Mouse (Mus musculus) cerebellum, adult 11 months (tissue): ENCODE measurements around the gene Atpif1.
"Not testable (repeated sequence)": the region's sequence is repeated elsewhere in the genome, so short reads cannot be mapped to it uniquely, and the experiment has no call there.

ENCODE experiments used
- DNase-seq: peaks from one replicate; pipeline ENCODE4 v3.0.0; 2022

Atpif1 gene

GRCm38 (mm10) chr4:132532981-132533916 lies at the start of gene Atpif1:
TSS of gene Atpif1 (minus strand) at chr4:132533659.
- DNase-seq, result peak; percentile 86

- DNase-seq, result no peak
These were observed 41.4 kb upstream of the Atpif1 start for GRCm38 (mm10) chr4:132574809-132575347.

GRCm38 (mm10) chr4:132573327-132573726 lies 39.9 kb upstream of the Atpif1 start:
- no peak for DNase-seq

- DNase-seq, result no peak
These were observed 37.7 kb upstream of the Atpif1 start for GRCm38 (mm10) chr4:132571190-132571589.

DNA sequence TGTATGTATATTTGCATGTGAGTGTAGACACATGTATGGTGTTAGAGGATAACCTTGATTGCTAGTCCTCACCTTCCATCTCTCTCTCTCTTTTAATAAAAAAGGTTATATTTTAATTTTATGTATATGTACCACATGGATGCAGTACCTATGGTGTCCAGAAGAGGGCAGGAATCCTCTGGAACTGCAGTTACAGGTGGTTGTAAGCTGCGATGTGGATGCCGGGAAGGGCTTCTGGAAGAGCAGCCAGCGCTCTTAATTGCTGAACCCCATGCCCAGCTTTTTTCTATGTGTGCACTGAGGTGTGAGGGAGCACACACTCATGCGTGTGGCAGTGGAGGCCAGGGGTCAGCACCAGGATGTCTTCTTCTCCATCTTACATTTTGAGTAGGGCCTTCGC lies 35.7 kb upstream of the Atpif1 start:
- no peak for DNase-seq

DNA sequence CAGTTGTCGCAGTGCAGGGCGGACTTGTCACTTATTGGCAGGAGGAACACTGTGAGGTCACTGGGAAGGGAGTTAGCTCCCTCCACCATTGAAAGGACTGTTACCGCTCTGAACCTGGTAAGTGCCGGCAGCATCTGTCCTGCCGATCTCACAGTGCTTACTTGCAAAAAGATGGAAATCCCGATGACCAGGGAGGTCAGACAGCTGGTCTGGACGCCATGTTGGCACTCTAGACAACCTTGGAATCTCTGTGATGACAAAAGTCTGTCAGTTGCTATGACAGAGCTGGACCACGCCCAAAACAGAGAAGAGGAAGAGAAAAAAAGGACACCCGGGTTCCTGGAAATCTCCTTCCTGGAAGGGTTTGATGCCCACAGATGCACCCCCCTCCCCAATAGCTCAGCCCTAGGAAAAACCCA lies 33.9 kb upstream of the Atpif1 start:
- no peak for DNase-seq

DNA sequence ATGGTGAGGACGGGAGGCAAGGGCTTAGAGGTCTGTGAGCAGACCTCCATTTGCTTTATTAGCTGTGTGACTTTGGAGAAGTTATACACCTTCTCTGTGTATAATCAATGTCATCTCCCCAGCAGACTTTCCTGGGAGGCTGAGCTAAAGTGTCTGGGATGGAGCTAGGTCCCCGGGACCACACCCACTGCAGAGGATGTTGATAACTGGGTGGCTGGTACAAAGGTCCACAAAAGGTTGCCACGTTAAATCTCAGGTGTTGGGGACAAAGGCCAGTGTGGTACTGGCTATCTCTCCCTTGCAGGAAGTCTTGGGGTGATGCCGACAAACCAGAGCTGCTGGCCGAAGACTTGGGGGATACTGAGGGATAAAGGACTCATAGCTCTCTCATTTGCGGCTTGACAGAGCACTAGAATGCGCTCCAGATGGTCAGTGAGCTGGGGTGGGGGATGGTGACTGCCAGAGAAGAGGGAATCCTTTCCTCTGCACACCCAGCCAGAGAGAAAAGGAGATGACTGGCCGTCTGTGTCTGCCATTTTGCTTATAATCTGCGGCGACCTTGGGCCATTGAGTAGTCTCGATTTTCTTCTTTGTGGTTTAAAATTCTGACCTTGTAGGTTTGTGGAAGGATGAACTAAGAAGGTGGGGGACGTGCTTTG lies 31.8 kb upstream of the Atpif1 start:
- no peak for DNase-seq

- DNase-seq, result no peak
These were observed 30.5 kb upstream of the Atpif1 start, which contains the start of gene Ptafr for GRCm38 (mm10) chr4:132563965-132564364. TSS of gene Ptafr (plus strand) at chr4:132564067.

DNA sequence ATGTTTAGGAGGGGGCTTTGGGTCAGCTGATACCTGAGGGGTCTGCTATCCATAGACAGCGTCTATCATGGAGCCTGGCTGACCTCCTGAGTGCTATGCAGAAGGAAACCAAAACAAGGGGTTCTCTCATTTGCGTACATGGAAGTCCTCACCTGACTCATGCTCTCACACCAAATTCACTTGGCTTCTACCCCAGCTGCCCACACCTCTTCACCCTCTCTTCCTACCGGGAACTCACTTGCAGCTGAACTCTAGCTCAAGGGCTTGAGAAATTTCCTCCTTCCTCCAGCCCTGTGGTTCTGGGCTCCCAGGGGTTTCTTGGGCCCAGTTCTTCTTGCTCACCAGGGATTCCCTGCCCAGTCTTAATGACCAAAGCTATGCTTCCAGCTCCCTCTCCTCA lies 29.8 kb upstream of the Atpif1 start:
- no peak for DNase-seq

GRCm38 (mm10) chr4:132555550-132555949 lies 22.1 kb upstream of the Atpif1 start:
- DNase-seq, result not testable (repeated sequence)

DNA sequence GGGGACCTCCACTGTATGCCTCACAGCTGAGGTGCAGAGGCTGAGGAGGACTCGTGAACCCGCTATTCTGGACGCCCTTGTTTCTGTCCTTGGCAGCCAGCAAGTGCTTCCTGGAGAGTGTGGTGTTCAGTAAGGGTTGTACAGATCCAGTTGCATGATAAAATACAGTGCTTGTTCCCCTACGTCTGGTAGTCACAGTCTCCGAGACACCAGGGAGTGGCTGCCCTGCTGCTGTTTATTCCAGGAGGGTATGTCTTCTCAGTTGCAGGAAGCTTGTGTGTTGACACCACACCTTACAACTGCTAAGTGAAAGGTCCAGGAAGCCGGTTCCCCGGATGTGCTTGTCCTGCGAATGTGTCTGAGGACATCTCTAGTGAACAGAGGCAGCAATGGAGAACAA lies 21.2 kb upstream of the Atpif1 start:
- no peak for DNase-seq

DNA sequence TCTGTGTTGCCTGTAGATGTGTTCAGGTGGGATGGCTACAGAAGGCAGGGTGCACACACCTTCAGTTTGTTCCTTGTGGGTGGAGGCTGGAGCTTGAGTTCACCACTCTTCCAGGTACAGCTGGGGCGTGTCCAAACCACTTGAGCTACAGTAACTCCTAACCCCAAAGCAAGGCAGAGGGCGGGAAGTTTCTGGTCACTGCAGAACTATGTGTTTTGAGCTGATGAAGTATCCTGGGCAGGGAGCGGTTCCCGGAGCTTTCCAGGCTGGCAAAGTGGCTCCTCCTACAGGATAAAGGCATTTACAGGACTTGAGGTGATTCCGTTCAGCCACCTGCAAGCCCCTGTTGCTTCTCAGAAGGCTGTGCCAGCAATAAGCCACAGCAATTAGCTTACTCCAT lies 20.8 kb upstream of the Atpif1 start:
- no peak for DNase-seq

- DNase-seq, result peak; percentile 53
These were observed 12.4 kb upstream of the Atpif1 start for GRCm38 (mm10) chr4:132545851-132546250.

GRCm38 (mm10) chr4:132542724-132543123 lies 9.3 kb upstream of the Atpif1 start:
- DNase-seq, result no peak

- no peak for DNase-seq
These were observed 8.0 kb upstream of the Atpif1 start for GRCm38 (mm10) chr4:132541413-132541812.

- no peak for DNase-seq
These were observed 6.0 kb upstream of the Atpif1 start for GRCm38 (mm10) chr4:132539481-132539880.

DNA sequence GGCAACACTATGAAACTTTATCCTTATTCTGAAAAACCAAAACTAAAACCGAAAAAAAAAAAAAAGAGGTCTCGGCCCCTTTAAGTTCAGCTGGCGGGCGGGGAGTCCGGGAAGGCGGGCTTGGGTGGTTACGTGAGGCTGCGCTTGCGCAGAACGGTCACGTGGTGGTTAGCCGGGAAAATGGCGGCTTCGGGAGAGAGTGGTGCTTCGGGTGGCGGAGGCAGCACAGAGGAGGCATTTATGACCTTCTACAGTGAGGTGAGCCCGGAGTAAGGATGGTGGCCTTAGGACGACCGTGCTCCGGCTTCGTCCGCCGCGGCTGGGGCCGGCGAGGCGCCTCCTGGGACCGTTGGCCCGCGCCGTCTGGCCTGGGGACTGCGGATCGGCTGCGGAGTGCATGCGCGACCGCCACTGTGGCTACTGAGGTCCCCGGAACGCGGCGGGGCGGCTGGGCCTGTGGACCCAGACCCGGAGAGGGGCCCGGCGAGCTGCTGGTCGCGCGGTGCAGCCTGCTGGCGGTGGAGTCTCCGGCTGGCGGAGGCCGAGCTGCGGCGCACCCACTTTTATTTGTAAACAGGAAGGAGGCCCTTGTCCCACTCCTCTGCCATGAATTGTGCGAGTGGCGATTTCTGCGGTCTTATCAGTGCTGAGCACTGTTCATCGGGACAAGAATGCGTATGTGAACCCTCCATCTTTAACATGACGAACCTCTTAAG lies 2.1 kb upstream of the Atpif1 start, which contains the start of gene Dnajc8:
Dnajc8 (plus strand) TSS at position 145 of the 716 bp plus-strand sequence.
- peak; percentile 91 for DNase-seq

DNA sequence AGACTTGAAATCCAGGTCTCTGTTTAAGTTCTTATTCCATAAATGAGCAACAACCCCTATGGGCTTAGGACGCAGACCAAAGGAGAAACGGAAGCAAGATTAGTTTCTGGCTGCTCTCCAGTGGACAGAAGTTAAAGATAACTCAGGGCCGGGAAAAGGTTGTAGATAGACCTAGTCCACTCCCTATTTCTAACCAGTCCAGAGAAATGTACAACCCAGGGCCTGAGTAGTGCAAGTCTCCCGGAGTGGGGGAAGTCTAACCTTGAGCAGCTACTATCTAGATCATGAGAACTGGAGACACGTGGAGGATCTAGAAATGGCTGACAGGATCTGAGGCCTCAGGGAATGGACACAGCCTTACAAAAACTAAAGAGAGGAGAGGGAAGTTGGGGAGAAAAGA lies 963 bp downstream of the Atpif1 start:
- DNase-seq, result peak; percentile 19

- no peak for DNase-seq
These were observed 3.2 kb downstream of the Atpif1 start for GRCm38 (mm10) chr4:132530033-132530804.

DNA sequence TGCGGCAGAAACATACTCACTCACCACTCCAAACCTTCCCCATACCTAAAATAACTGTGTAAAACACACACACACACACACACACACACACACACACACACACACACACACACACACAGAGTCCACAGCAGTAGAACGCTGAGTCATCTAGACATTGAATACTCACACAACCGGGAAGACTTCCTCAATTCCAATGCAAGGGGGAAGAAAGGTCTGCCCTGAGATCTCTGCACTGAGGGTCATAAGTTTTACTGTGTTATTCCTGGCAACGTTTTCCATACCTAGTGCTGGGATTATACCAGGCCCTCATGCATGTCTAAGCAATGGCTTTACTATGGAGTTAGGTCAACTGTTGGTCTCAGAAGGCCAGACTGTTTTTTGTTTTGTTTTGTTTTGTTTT lies 4.1 kb downstream of the Atpif1 start:
- DNase-seq, result no peak

DNA sequence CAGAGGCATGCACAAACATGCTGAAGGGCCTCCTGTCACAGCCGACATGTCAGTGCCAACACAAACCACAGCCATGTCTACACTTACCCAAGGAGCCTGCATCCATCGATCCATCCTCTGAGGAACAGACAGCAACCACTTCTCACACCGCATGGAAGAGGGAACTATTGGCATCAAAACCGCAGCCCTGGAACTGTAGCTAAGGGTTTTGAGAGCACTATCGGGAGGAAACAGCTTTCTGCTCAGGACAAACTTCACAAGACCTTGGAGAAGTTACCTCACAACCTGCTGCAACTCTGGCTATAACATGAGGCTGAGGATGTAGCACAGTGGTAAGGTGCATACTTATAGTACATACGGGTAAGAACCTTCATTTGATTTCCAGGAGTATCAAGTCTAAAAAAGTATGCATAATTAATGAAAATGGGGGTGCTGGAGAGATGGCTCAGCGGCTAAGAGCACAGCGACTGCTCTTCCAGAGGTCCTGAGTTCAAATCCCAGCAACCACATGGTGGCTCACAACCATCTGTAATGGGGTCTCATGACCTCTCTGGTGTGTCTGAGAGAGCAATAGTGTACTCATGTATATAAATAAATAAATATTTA lies 5.4 kb downstream of the Atpif1 start:
- DNase-seq, result no peak

- DNase-seq, result no peak
These were observed 6.8 kb downstream of the Atpif1 start for GRCm38 (mm10) chr4:132526678-132527077.
